Mouse (Mus musculus) yolk sac, embryonic 10.5 days (tissue): ENCODE data around the gene Atp2b2.

ENCODE experiments used
- DNase-seq: peaks from one replicate; pipeline ENCODE4 v3.0.0-alpha.2; 2017; ENCODE audit warnings: low spot score

Gene Atp2b2

GRCm38 (mm10) chr6:113890023-113890857, 152.2 kb downstream of the Atp2b2 start:
- no peak for DNase-seq

- DNase-seq: no peak
Observed at GRCm38 (mm10) chr6:113889180-113889579, 153.2 kb downstream of the Atp2b2 start.

- no peak for DNase-seq
Observed at GRCm38 (mm10) chr6:113886886-113887285, 155.5 kb downstream of the Atp2b2 start.

- DNase-seq: no peak
Observed at GRCm38 (mm10) chr6:113884806-113885205, 157.6 kb downstream of the Atp2b2 start.

- DNase-seq: no peak
Observed at GRCm38 (mm10) chr6:113883225-113883624, 159.2 kb downstream of the Atp2b2 start.

- no peak for DNase-seq
Observed at GRCm38 (mm10) chr6:113882396-113882795, 160.0 kb downstream of the Atp2b2 start.

- peak; percentile 13 for DNase-seq
Observed at GRCm38 (mm10) chr6:113881561-113882243, 160.7 kb downstream of the Atp2b2 start.

GRCm38 (mm10) chr6:113879366-113879765, 163.0 kb downstream of the Atp2b2 start:
- DNase-seq: no peak

- DNase-seq: no peak
Observed at GRCm38 (mm10) chr6:113878510-113879128, 163.8 kb downstream of the Atp2b2 start.

- DNase-seq: no peak
Observed at GRCm38 (mm10) chr6:113876585-113876984, 165.8 kb downstream of the Atp2b2 start.

GRCm38 (mm10) chr6:113875201-113875600, 167.2 kb downstream of the Atp2b2 start:
- no peak for DNase-seq

- no peak for DNase-seq
Observed at GRCm38 (mm10) chr6:113872654-113873053, 169.8 kb downstream of the Atp2b2 start.

- DNase-seq: no peak
Observed at GRCm38 (mm10) chr6:113870775-113871174, 171.6 kb downstream of the Atp2b2 start.

- DNase-seq: no peak
Observed at GRCm38 (mm10) chr6:113868552-113868951, 173.9 kb downstream of the Atp2b2 start.

GRCm38 (mm10) chr6:113865699-113866098, 176.7 kb downstream of the Atp2b2 start:
- DNase-seq: no peak

GRCm38 (mm10) chr6:113864812-113865211, 177.6 kb downstream of the Atp2b2 start:
- no peak for DNase-seq

GRCm38 (mm10) chr6:113862955-113863354, 179.5 kb downstream of the Atp2b2 start:
- no peak for DNase-seq

GRCm38 (mm10) chr6:113861938-113862337, 180.5 kb downstream of the Atp2b2 start:
- DNase-seq: no peak

GRCm38 (mm10) chr6:113861375-113861770, 181.0 kb downstream of the Atp2b2 start:
- no peak for DNase-seq

- DNase-seq: no peak
Observed at GRCm38 (mm10) chr6:113860735-113861374, 181.6 kb downstream of the Atp2b2 start.

- no peak for DNase-seq
Observed at GRCm38 (mm10) chr6:113860023-113860734, 182.2 kb downstream of the Atp2b2 start.

GRCm38 (mm10) chr6:113858317-113858716, 184.1 kb downstream of the Atp2b2 start:
- DNase-seq: no peak
